Mouse (Mus musculus) adrenal gland, postnatal 14 days (tissue): ENCODE measurements around the gene Xylb. TPM values are rescaled to one million over a fixed set of nuclear protein-coding genes. Genes with fewer than 3 reads are reported as not detected.

Experiments used
- DNase-seq: peaks from one replicate; pipeline ENCODE4 v3.0.0; 2021; ENCODE audit warnings: mixed read lengths
- total RNA-seq: library from RNA; stranded (reverse); gene quantifications from 2 replicates; pipeline ENCODE4 v1.2.3, GENCODE M21; 2021

Gene Xylb
- total RNA-seq, 1 experiment from 2014 or later, result 10.6 TPM

- peak; percentile 98 for DNase-seq
Observed at GRCm38 (mm10) chr9:119401801-119402214, 44.6 kb downstream of the Xylb start, which contains the start of gene Acvr2b. TSS of gene Acvr2b (plus strand) at chr9:119402118.

- peak; percentile 63 for DNase-seq
Observed at GRCm38 (mm10) chr9:119402253-119403235, 45.4 kb downstream of the Xylb start.

- peak; percentile 70 for DNase-seq
Observed at GRCm38 (mm10) chr9:119403236-119403641, 46.1 kb downstream of the Xylb start.

GRCm38 (mm10) chr9:119404090-119404489 lies 46.9 kb downstream of the Xylb start:
- DNase-seq, result no peak

- DNase-seq, result peak; percentile 46
Observed at GRCm38 (mm10) chr9:119407884-119408283, 50.7 kb downstream of the Xylb start.

- no peak for DNase-seq
Observed at GRCm38 (mm10) chr9:119408898-119409664, 51.9 kb downstream of the Xylb start.

GRCm38 (mm10) chr9:119409864-119410263 lies 52.7 kb downstream of the Xylb start:
- DNase-seq, result no peak

- DNase-seq, result no peak
Observed at GRCm38 (mm10) chr9:119418025-119418424, 60.8 kb downstream of the Xylb start.

GRCm38 (mm10) chr9:119419852-119420438 lies 62.8 kb downstream of the Xylb start:
- DNase-seq, result no peak

GRCm38 (mm10) chr9:119425217-119425975 lies 68.2 kb downstream of the Xylb start:
- DNase-seq, result peak; percentile 73

- DNase-seq, result no peak
Observed at GRCm38 (mm10) chr9:119425976-119426415, 68.8 kb downstream of the Xylb start.

- no peak for DNase-seq
Observed at GRCm38 (mm10) chr9:119426483-119426882, 69.3 kb downstream of the Xylb start.

GRCm38 (mm10) chr9:119430311-119430710 lies 73.1 kb downstream of the Xylb start:
- DNase-seq, result peak; percentile 89

- DNase-seq, result no peak
Observed at GRCm38 (mm10) chr9:119435855-119436254, 78.7 kb downstream of the Xylb start.

GRCm38 (mm10) chr9:119438065-119438464 lies 80.9 kb downstream of the Xylb start:
- no peak for DNase-seq

- DNase-seq, result no peak
Observed at GRCm38 (mm10) chr9:119438498-119439000, 81.4 kb downstream of the Xylb start.

Other genes starting within 250 kb of the Xylb start
- 16.6 and 62.6 TPM in 2 replicates for gene Acaa1b, start 200.3 kb upstream of the Xylb start, total RNA-seq
- gene Gm47289, start 198.2 kb upstream of the Xylb start, total RNA-seq, result not detected in 2 replicates
- not detected in 2 replicates for gene Slc22a13, start 148.3 kb upstream of the Xylb start, total RNA-seq
- gene Oxsr1, start 35.0 kb upstream of the Xylb start, total RNA-seq, result 33.8 and 36.5 TPM in 2 replicates
- 106 and 108 TPM in 2 replicates for gene Acaa1a, start 17.7 kb upstream of the Xylb start, total RNA-seq
- 26.2 and 27.3 TPM in 2 replicates for gene Myd88, start 16.0 kb upstream of the Xylb start, total RNA-seq
- 0.19 TPM in 1 of 2 replicates, not detected in the other for gene Slc22a14, start 8.2 kb downstream of the Xylb start, total RNA-seq
- gene Acvr2b, start 44.7 kb downstream of the Xylb start, total RNA-seq, result 4.8 and 6.6 TPM in 2 replicates
- gene Exog, start 87.6 kb downstream of the Xylb start, total RNA-seq, result 4.2 and 4.5 TPM in 2 replicates
- gene Scn5a, start 221.6 kb downstream of the Xylb start, total RNA-seq, result 0.22 and 0.56 TPM in 2 replicates